Mouse (Mus musculus): ENCODE measurements at regions not wholly inside any gene's neighbourhood (a gene's known extent, or its start where the extent isn't known, plus 50 kb on each side); places are given as distances from the start of the nearest gene placed in this dataset.

DNA sequence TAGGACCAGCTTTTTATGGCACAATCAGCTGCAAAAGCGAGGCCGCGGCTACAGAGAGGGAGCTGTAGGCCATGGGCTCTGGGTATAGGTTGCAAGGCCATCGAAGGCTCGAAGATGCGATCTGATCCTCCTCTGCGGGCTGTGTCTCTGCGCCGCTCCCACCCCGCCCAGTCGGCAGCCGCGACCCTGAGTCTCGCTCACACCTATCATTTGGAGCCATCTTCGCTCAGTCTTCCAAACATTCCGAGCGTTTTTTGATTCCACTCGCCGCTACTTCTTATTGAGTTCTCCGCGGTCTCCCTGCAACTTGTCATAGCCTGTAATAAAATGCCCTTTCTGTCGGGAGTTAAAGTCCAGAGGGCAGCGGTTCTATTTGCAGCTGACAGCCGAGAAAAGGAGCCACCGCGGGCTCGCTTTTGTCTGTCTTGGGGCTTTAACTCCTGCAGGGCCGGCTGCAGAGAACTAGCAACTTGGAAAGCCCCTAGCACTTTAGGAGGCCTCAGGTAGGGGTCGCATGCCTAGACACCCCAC, 78.6 kb downstream of the Nr2f2 start:
- in situ Hi-C loops (cut with MboI; ENCODE audit: low pct_ligation_motif_present, low pct_unique_long_range_greater_than_20kb, low sequenced_read_pairs): no loop called here

GRCm38 (mm10) chr7:70286836-70287355, 79.6 kb downstream of the Nr2f2 start:
- DNase-seq (ENCODE audit: extremely low read depth): no peak
- no peaks in the 10 kb centered on the region for H3K79me2 ChIP-seq (replicated peaks; ENCODE audit: control insufficient read depth, extremely low read depth, insufficient read depth, poor library complexity, severe bottlenecking)
- H3K36me3 ChIP-seq (replicated peaks in 1 of 2; ENCODE audit: control insufficient read depth in 1 of 2, insufficient read depth in 1 of 2, low read length in 1 of 2): no peaks in the 10 kb centered on the region
- dilution Hi-C loops (cut with MboI; ENCODE audit: extremely low pct_ligation_motif_present, extremely low pct_unique_long_range_greater_than_20kb, low sequenced_read_pairs): no loop called here
- in situ Hi-C loops (cut with MboI; ENCODE audit: low pct_ligation_motif_present, low pct_unique_long_range_greater_than_20kb, low sequenced_read_pairs): no loop called here
- H3K9me3 ChIP-seq (replicated peaks; ENCODE audit: low read length): peaks cover 80% of the 10 kb centered on the region
- no peaks in the 10 kb centered on the region for H3K27me3 ChIP-seq (replicated peaks)
- H3K9ac ChIP-seq (ENCODE audit: insufficient read depth, low read depth): no peak overlapping the region
- no peak for TF ChIP-seq RAD21 (IDR thresholded peaks at IDR 0.05; ENCODE audit: low read depth, low read length)
- TF ChIP-seq RCOR1 (conservative IDR thresholded peaks at IDR 0.05; ENCODE audit: low read depth, low read length): no peak
- H3K4me3 ChIP-seq (replicated peaks in 1 of 3; ENCODE audit: low read depth in 2 of 3, low read length in 2 of 3, poor library complexity in 1 of 3): no peak overlapping the region
- H3K27ac ChIP-seq (ENCODE audit: insufficient read depth, low read depth): no peak overlapping the region
- no peak overlapping the region for H3K4me2 ChIP-seq (ENCODE audit: insufficient read depth, low read depth, poor library complexity, severe bottlenecking)
- no peaks in the 10 kb centered on the region for H3K4me1 ChIP-seq (ENCODE audit: control insufficient read depth in 1 of 2, insufficient read depth in 2 of 2)

More for the DNA sequence above, 78.6 kb downstream of the Nr2f2 start:
- Histone ChIP-seq H3K9me3 (replicated peaks; ENCODE audit: low read length) (peaks cover 80% of the 10 kb centered on the region), H3K4me3 (replicated peaks in 1 of 3; ENCODE audit: low read depth in 2 of 3, low read length in 2 of 3, poor library complexity in 1 of 3) (no peak overlapping the region), H3K27ac (ENCODE audit: insufficient read depth, low read depth) (no peak overlapping the region), H3K9ac (ENCODE audit: insufficient read depth, low read depth) (no peak overlapping the region), H3K27me3 (replicated peaks) (no peaks in the 10 kb centered on the region), H3K79me2 (replicated peaks; ENCODE audit: control insufficient read depth, extremely low read depth, insufficient read depth, poor library complexity, severe bottlenecking) (no peaks in the 10 kb centered on the region), H3K4me1 (ENCODE audit: control insufficient read depth in 1 of 2, insufficient read depth in 2 of 2) (no peaks in the 10 kb centered on the region), H3K4me2 (ENCODE audit: insufficient read depth, low read depth, poor library complexity, severe bottlenecking) (no peak overlapping the region), H3K36me3 (replicated peaks in 1 of 2; ENCODE audit: control insufficient read depth in 1 of 2, insufficient read depth in 1 of 2, low read length in 1 of 2) (no peaks in the 10 kb centered on the region)
- dilution Hi-C loops (cut with MboI; ENCODE audit: extremely low pct_ligation_motif_present, extremely low pct_unique_long_range_greater_than_20kb, low sequenced_read_pairs): no loop called here
- no peak for DNase-seq (ENCODE audit: extremely low read depth)
- TF ChIP-seq IRF4 (IDR thresholded peaks at IDR 0.05; ENCODE audit: low read depth, low read length) (no peak), CHD1 (IDR thresholded peaks at IDR 0.05; ENCODE audit: low read depth, low read length) (no peak)

DNA sequence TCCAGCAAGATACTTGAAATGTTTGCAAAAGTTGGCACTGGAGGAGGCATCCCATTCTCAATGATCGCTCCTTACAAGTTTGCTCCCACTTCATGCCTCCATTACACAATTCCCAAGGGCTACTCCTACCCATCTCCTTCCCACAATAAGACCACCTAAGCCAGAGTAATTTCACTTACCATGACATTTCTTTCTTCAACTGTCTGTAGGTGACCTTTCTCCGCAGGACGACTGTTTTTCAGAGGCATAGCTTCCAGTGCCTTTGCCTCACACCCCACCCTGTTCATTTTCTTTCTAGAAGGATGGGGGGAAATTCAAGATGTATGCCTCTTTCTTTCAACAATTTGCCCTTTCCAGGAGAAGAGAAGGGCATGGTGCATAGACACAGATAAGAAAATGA, 81.2 kb downstream of the Nr2f2 start:
- TF ChIP-seq GABPA (IDR thresholded peaks at IDR 0.05; ENCODE audit: insufficient replicate concordance, low read depth, low read length) (no peak), ZC3H11A (IDR thresholded peaks at IDR 0.05; ENCODE audit: low read depth, low read length) (no peak), POLR2A (IDR thresholded peaks at IDR 0.05; ENCODE audit: low read depth, low read length) (no peak), EP300 (IDR thresholded peaks at IDR 0.05; ENCODE audit: low read length) (no peak), SIN3A (IDR thresholded peaks at IDR 0.05; ENCODE audit: low read length) (no peak), CTCF (conservative IDR thresholded peaks at IDR 0.05 in 1 of 2, IDR thresholded peaks at IDR 0.05 in 1 of 2; ENCODE audit: low read depth in 2 of 2, low read length in 2 of 2) (no peak), ZKSCAN1 (IDR thresholded peaks at IDR 0.05; ENCODE audit: borderline replicate concordance, low read depth, low read length) (no peak), JUN (IDR thresholded peaks at IDR 0.05; ENCODE audit: insufficient read depth, low read depth, low read length) (no peak), USF1 (IDR thresholded peaks at IDR 0.05; ENCODE audit: low read depth, low read length) (no peak), JUND (conservative IDR thresholded peaks at IDR 0.05; ENCODE audit: low read depth, low read length) (no peak), NELFE (IDR thresholded peaks at IDR 0.05; ENCODE audit: low read depth, low read length) (no peak), MAZ (IDR thresholded peaks at IDR 0.05; ENCODE audit: low read depth, low read length) (no peak), USF2 (conservative IDR thresholded peaks at IDR 0.05; ENCODE audit: low read depth, low read length) (no peak), MAX (IDR thresholded peaks at IDR 0.05; ENCODE audit: low read length) (no peak), RCOR1 (conservative IDR thresholded peaks at IDR 0.05; ENCODE audit: low read depth, low read length) (no peak), IRF4 (IDR thresholded peaks at IDR 0.05; ENCODE audit: low read depth, low read length) (no peak), TBP (conservative IDR thresholded peaks at IDR 0.05; ENCODE audit: low read depth, low read length) (no peak), TCF12 (IDR thresholded peaks at IDR 0.05; ENCODE audit: low read depth, low read length) (no peak)
- dilution Hi-C loops (cut with MboI; ENCODE audit: extremely low pct_ligation_motif_present, extremely low pct_unique_long_range_greater_than_20kb, low sequenced_read_pairs) (no loop called here), in situ Hi-C loops (cut with MboI; ENCODE audit: low pct_ligation_motif_present, low pct_unique_long_range_greater_than_20kb, low sequenced_read_pairs) (no loop called here)

More for the DNA sequence above, 81.2 kb downstream of the Nr2f2 start:
- Histone ChIP-seq H3K4me3 (replicated peaks in 1 of 3; ENCODE audit: low read depth in 2 of 3, low read length in 2 of 3, poor library complexity in 1 of 3) (no peak overlapping the region), H3K79me2 (replicated peaks; ENCODE audit: control insufficient read depth, extremely low read depth, insufficient read depth, poor library complexity, severe bottlenecking) (no peaks in the 10 kb centered on the region), H3K27ac (ENCODE audit: insufficient read depth, low read depth) (no peak overlapping the region), H3K36me3 (replicated peaks in 1 of 2; ENCODE audit: control insufficient read depth in 1 of 2, insufficient read depth in 1 of 2, low read length in 1 of 2) (no peaks in the 10 kb centered on the region), H3K9me3 (replicated peaks; ENCODE audit: low read length) (peaks cover 80% of the 10 kb centered on the region), H3K9ac (ENCODE audit: insufficient read depth, low read depth) (no peak overlapping the region), H3K4me1 (ENCODE audit: control insufficient read depth in 1 of 2, insufficient read depth in 2 of 2) (no peaks in the 10 kb centered on the region), H3K27me3 (replicated peaks) (no peaks in the 10 kb centered on the region), H3K4me2 (ENCODE audit: insufficient read depth, low read depth, poor library complexity, severe bottlenecking) (no peak overlapping the region)
- DNase-seq (ENCODE audit: extremely low read depth): no peak

Measured in CH12.LX (cell line).